Mouse (Mus musculus) CH12.LX (cell line): ENCODE measurements around the gene Enah. TPM values are rescaled to one million over a fixed set of nuclear protein-coding genes. Genes with fewer than 3 reads are reported as not detected.

ENCODE experiments used
- DNase-seq: peaks from one replicate; pipeline ENCODE4 v3.0.0-alpha.2; 2013; ENCODE audit errors: extremely low read depth
- H3K27ac ChIP-seq: 2 replicates; pipeline ENCODE4 v1.5.1; 2012; ENCODE audit warnings: low read depth, mild to moderate bottlenecking, control low read depth, moderate library complexity; ENCODE audit not compliant: insufficient read depth
- H3K27me3 ChIP-seq: replicated peaks from 2 replicates; pipeline ENCODE3; 2012; ENCODE audit warnings: inconsistent platforms
- H3K36me3 ChIP-seq, 2 experiments: replicated peaks in 1 of 2; 2 replicates each; pipeline versions ENCODE3 to v1.6.1; 2012; ENCODE audit warnings: inconsistent platforms in 1 of 2, low read length in 1 of 2, mild to moderate bottlenecking in 1 of 2, mixed read lengths in 1 of 2, moderate library complexity in 1 of 2; ENCODE audit not compliant: control insufficient read depth in 1 of 2, insufficient read depth in 1 of 2
- H3K4me1 ChIP-seq, 2 experiments: 2 replicates each; pipeline ENCODE4 v1.6.1; 2012; ENCODE audit warnings: inconsistent platforms in 1 of 2, moderate library complexity in 1 of 2; ENCODE audit not compliant: insufficient read depth in 2 of 2, control insufficient read depth in 1 of 2
- H3K4me2 ChIP-seq: 2 replicates; pipeline ENCODE4 v1.6.1; 2012; ENCODE audit warnings: low read depth, mild to moderate bottlenecking, control low read depth; ENCODE audit not compliant: poor library complexity, insufficient read depth, severe bottlenecking
- H3K4me3 ChIP-seq, 3 experiments: fragments of 150-350 bp in 1 of 3; sonication (generic) in 1 of 3; replicated peaks in 1 of 3; 2 replicates each; pipeline versions ENCODE3 to v1.5.1; 2011 to 2012; ENCODE audit warnings: low read depth in 2 of 3, low read length in 2 of 3, mild to moderate bottlenecking in 2 of 3, moderate library complexity in 2 of 3, control low read depth in 1 of 3, improper control_type of control experiment in 1 of 3, inconsistent platforms in 1 of 3, mixed read lengths in 1 of 3; ENCODE audit not compliant: poor library complexity in 1 of 3
- H3K79me2 ChIP-seq: replicated peaks from 2 replicates; pipeline ENCODE4 v1.6.1; 2012; ENCODE audit warnings: mild to moderate bottlenecking, moderate library complexity; ENCODE audit not compliant: control insufficient read depth, poor library complexity, insufficient read depth, severe bottlenecking; ENCODE audit errors: extremely low read depth
- H3K9ac ChIP-seq: 2 replicates; pipeline ENCODE4 v1.6.1; 2012; ENCODE audit warnings: low read depth, mild to moderate bottlenecking, control low read depth, moderate library complexity; ENCODE audit not compliant: insufficient read depth
- H3K9me3 ChIP-seq: replicated peaks from 2 replicates; pipeline ENCODE3; 2012; ENCODE audit warnings: low read length, inconsistent platforms, mixed read lengths
- E2F4 ChIP-seq: IDR thresholded peaks from 2 replicates; pipeline ENCODE4 v1.6.1; 2011; ENCODE audit warnings: low read depth, low read length, improper control_type of control experiment; ENCODE audit not compliant: insufficient replicate concordance
- ELF1 ChIP-seq: IDR thresholded peaks from 2 replicates; pipeline ENCODE4 v1.6.1; 2014; ENCODE audit warnings: low read depth, mild to moderate bottlenecking, inconsistent platforms, low read length, improper control_type of control experiment
- EP300 ChIP-seq: IDR thresholded peaks from 2 replicates; pipeline ENCODE4 v1.6.1; 2011; ENCODE audit warnings: low read length, improper control_type of control experiment
- ETS1 ChIP-seq: conservative IDR thresholded peaks from 2 replicates; pipeline ENCODE4 v1.6.1; 2012; ENCODE audit warnings: low read depth, mild to moderate bottlenecking, inconsistent platforms, low read length, improper control_type of control experiment, moderate library complexity
- GABPA ChIP-seq: IDR thresholded peaks from 2 replicates; pipeline ENCODE4 v1.6.1; 2012; ENCODE audit warnings: low read depth, low read length, improper control_type of control experiment, inconsistent platforms; ENCODE audit not compliant: insufficient replicate concordance
- HCFC1 ChIP-seq: IDR thresholded peaks from 2 replicates; pipeline ENCODE4 v1.6.1; 2012; ENCODE audit warnings: low read depth, mild to moderate bottlenecking, inconsistent platforms, low read length, improper control_type of control experiment
- JUN ChIP-seq: IDR thresholded peaks from 2 replicates; pipeline ENCODE4 v1.6.1; 2011; ENCODE audit warnings: low read depth, mild to moderate bottlenecking, low read length, improper control_type of control experiment, moderate library complexity; ENCODE audit not compliant: insufficient read depth
- KAT2A ChIP-seq: IDR thresholded peaks from 2 replicates; pipeline ENCODE4 v1.6.1; 2012; ENCODE audit warnings: low read length, improper control_type of control experiment, inconsistent platforms; ENCODE audit not compliant: insufficient replicate concordance
- MAFK ChIP-seq: IDR thresholded peaks from 2 replicates; pipeline ENCODE4 v1.6.1; 2011; ENCODE audit warnings: low read length, improper control_type of control experiment; ENCODE audit not compliant: insufficient replicate concordance
- MAX ChIP-seq: IDR thresholded peaks from 2 replicates; pipeline ENCODE4 v1.6.1; 2011; ENCODE audit warnings: low read length, improper control_type of control experiment
- MAZ ChIP-seq: IDR thresholded peaks from 2 replicates; pipeline ENCODE4 v1.6.1; 2012; ENCODE audit warnings: low read depth, mild to moderate bottlenecking, inconsistent platforms, low read length, improper control_type of control experiment, moderate library complexity
- MEF2A ChIP-seq: IDR thresholded peaks from 2 replicates; pipeline ENCODE4 v1.6.1; 2014; ENCODE audit warnings: low read depth, mild to moderate bottlenecking, inconsistent platforms, low read length, improper control_type of control experiment, borderline replicate concordance
- MXI1 ChIP-seq: IDR thresholded peaks from 2 replicates; pipeline ENCODE4 v1.6.1; 2011; ENCODE audit warnings: mild to moderate bottlenecking, low read depth, low read length, improper control_type of control experiment
- MYC ChIP-seq: IDR thresholded peaks from 2 replicates; pipeline ENCODE4 v1.6.1; 2011; ENCODE audit warnings: low read depth, mild to moderate bottlenecking, improper control_type of control experiment, low read length
- NELFE ChIP-seq: IDR thresholded peaks from 2 replicates; pipeline ENCODE4 v1.6.1; 2011; ENCODE audit warnings: low read depth, low read length, improper control_type of control experiment
- NRF1 ChIP-seq: IDR thresholded peaks from 2 replicates; pipeline ENCODE4 v1.6.1; 2014; ENCODE audit warnings: low read depth, mild to moderate bottlenecking, inconsistent platforms, low read length, improper control_type of control experiment, moderate library complexity
- POLR2AphosphoS2 ChIP-seq: IDR thresholded peaks from 2 replicates; pipeline ENCODE4 v1.6.1; 2011; ENCODE audit warnings: low read depth, low read length, improper control_type of control experiment
- RAD21 ChIP-seq: IDR thresholded peaks from 2 replicates; pipeline ENCODE4 v1.6.1; 2011; ENCODE audit warnings: low read depth, mild to moderate bottlenecking, low read length, improper control_type of control experiment, moderate library complexity
- RCOR1 ChIP-seq: conservative IDR thresholded peaks from 2 replicates; pipeline ENCODE4 v1.6.1; 2012; ENCODE audit warnings: low read depth, mild to moderate bottlenecking, inconsistent platforms, low read length, improper control_type of control experiment
- SIN3A ChIP-seq: IDR thresholded peaks from 2 replicates; pipeline ENCODE4 v1.6.1; 2012; ENCODE audit warnings: low read length, improper control_type of control experiment, inconsistent platforms
- TBP ChIP-seq: conservative IDR thresholded peaks from 2 replicates; pipeline ENCODE4 v1.6.1; 2011; ENCODE audit warnings: low read depth, low read length, improper control_type of control experiment
- UBTF ChIP-seq: IDR thresholded peaks from 2 replicates; pipeline ENCODE4 v1.6.1; 2012; ENCODE audit warnings: low read depth, mild to moderate bottlenecking, inconsistent platforms, low read length, improper control_type of control experiment, moderate library complexity
- USF1 ChIP-seq: IDR thresholded peaks from 2 replicates; pipeline ENCODE4 v1.6.1; 2014; ENCODE audit warnings: low read depth, mild to moderate bottlenecking, inconsistent platforms, low read length, improper control_type of control experiment
- USF2 ChIP-seq: conservative IDR thresholded peaks from 2 replicates; pipeline ENCODE4 v1.6.1; 2011; ENCODE audit warnings: low read depth, low read length, improper control_type of control experiment
- ZC3H11A ChIP-seq: IDR thresholded peaks from 2 replicates; pipeline ENCODE4 v1.6.1; 2012; ENCODE audit warnings: low read depth, mild to moderate bottlenecking, inconsistent platforms, low read length, improper control_type of control experiment
- ZMIZ1 ChIP-seq: IDR thresholded peaks from 2 replicates; pipeline ENCODE4 v1.6.1; 2012; ENCODE audit warnings: low read depth, mild to moderate bottlenecking, inconsistent platforms, low read length, improper control_type of control experiment
- ZNF384 ChIP-seq: IDR thresholded peaks from 2 replicates; pipeline ENCODE4 v1.6.1; 2012; ENCODE audit warnings: low read depth, low read length, improper control_type of control experiment, inconsistent platforms
- dilution Hi-C: fragments of 300-500 bp; cut with MboI; formaldehyde crosslinking; loops from 2 replicates; pipeline ENCODE4 v1.14.3; 2020; ENCODE audit warnings: low sequenced_read_pairs; ENCODE audit not compliant: extremely low pct_unique_long_range_greater_than_20kb, extremely low pct_ligation_motif_present
- in situ Hi-C: fragments of 300-500 bp; cut with MboI; formaldehyde crosslinking; loops from 3 replicates; pipeline ENCODE4 v1.14.3; 2019; ENCODE audit warnings: low sequenced_read_pairs, low pct_ligation_motif_present, low pct_unique_long_range_greater_than_20kb, mixed read lengths
- polyA plus RNA-seq: library from polyadenylated mRNA; unstranded; fragments of >175 nt; gene quantifications from 2 replicates; pipeline ENCODE4 v1.2.1, GENCODE M21; 2012; ENCODE audit warnings: low read depth; ENCODE audit not compliant: insufficient read length
- total RNA-seq, 2 experiments: library from RNA; depleted of rRNA; stranded (reverse); fragments of 300-350 nt in 1 of 2; fragments of >200 nt in 1 of 2; gene quantifications; 2 replicates each; pipeline ENCODE4 v1.2.3; 2012 to 2014

Enah gene
- total and polyA plus RNA-seq, 3 experiments: 45.3 to 75.3 (median 72.6) TPM

- dilution Hi-C loops (no loop called here), in situ Hi-C loops (loop anchor here (10.0 to 25.0 kb wide), 2 partner anchors 108 to 615 kb away; partner anchors contain the start of gene Capn2)
- TF ChIP-seq ZMIZ1: no peak
- no peak for TF ChIP-seq UBTF
- TF ChIP-seq MAZ: no peak
- no peak for TF ChIP-seq ELF1
- TF ChIP-seq ZC3H11A: no peak
- no peak for TF ChIP-seq MEF2A
- no peak for TF ChIP-seq NRF1
- TF ChIP-seq MAX: no peak
- TF ChIP-seq MYC: no peak
- TF ChIP-seq USF2: no peak
- no peak for TF ChIP-seq KAT2A
- no peak for TF ChIP-seq USF1
- TF ChIP-seq JUN: no peak
- TF ChIP-seq MAFK: no peak
- TF ChIP-seq EP300: no peak
- TF ChIP-seq E2F4: no peak
- TF ChIP-seq TBP: no peak
- TF ChIP-seq POLR2AphosphoS2: no peak
Observed at GRCm38 (mm10) chr1:181896991-181897390, 122.8 kb downstream of the Enah start.

GRCm38 (mm10) chr1:181893721-181894120 is 126.1 kb downstream of the Enah start:
- H3K36me3 ChIP-seq: peaks cover 2 to 4% of the 10 kb centered on the region in 2 experiments
- H3K4me1 ChIP-seq: peaks cover 14 to 19% of the 10 kb centered on the region in 2 experiments
- TF ChIP-seq NELFE: no peak
- TF ChIP-seq MAZ: no peak
- no peak for TF ChIP-seq ZNF384
- no peak for TF ChIP-seq ETS1
- no peak for TF ChIP-seq MAX
- TF ChIP-seq RAD21: no peak
- no peak for TF ChIP-seq HCFC1
- TF ChIP-seq MEF2A: no peak
- no peak for TF ChIP-seq SIN3A
- no peak for TF ChIP-seq EP300
- no peak for TF ChIP-seq MAFK
- no peak for TF ChIP-seq UBTF
- no peak for TF ChIP-seq GABPA
- TF ChIP-seq MXI1: no peak
- no peak for TF ChIP-seq RCOR1
- H3K79me2 ChIP-seq: no peaks in the 10 kb centered on the region
- no peak for DNase-seq
- no peak overlapping the region for H3K27ac ChIP-seq
- H3K4me3 ChIP-seq: no peak overlapping the region
- in situ Hi-C loops: loop anchor here (10.0 to 25.0 kb wide), 2 partner anchors 111 to 619 kb away; partner anchors contain the start of gene Capn2
- H3K4me2 ChIP-seq: no peak overlapping the region
- dilution Hi-C loops: no loop called here
- H3K9me3 ChIP-seq: no peaks in the 10 kb centered on the region
- H3K9ac ChIP-seq: no peak overlapping the region
- H3K27me3 ChIP-seq: no peaks in the 10 kb centered on the region

More at GRCm38 (mm10) chr1:181896991-181897390, 122.8 kb downstream of the Enah start:
- no peaks in the 10 kb centered on the region for H3K27me3 ChIP-seq
- DNase-seq: no peak
- H3K9ac ChIP-seq: no peak overlapping the region
- H3K4me3 ChIP-seq: no peak overlapping the region
- H3K4me1 ChIP-seq: no peaks in the 10 kb centered on the region
- no peaks in the 10 kb centered on the region for H3K79me2 ChIP-seq
- H3K36me3 ChIP-seq: peaks cover 2 to 4% of the 10 kb centered on the region in 2 experiments
- H3K4me2 ChIP-seq: no peak overlapping the region
- H3K9me3 ChIP-seq: no peaks in the 10 kb centered on the region
- no peak overlapping the region for H3K27ac ChIP-seq
